Mouse (Mus musculus): ENCODE results near the gene Arf3. TPM values are rescaled to one million over a fixed set of nuclear protein-coding genes. Genes with fewer than 3 reads are reported as not detected.

The Arf3 gene
- polyA plus RNA-seq, 1 experiment from 2014 or later: 65.1 TPM

DNA sequence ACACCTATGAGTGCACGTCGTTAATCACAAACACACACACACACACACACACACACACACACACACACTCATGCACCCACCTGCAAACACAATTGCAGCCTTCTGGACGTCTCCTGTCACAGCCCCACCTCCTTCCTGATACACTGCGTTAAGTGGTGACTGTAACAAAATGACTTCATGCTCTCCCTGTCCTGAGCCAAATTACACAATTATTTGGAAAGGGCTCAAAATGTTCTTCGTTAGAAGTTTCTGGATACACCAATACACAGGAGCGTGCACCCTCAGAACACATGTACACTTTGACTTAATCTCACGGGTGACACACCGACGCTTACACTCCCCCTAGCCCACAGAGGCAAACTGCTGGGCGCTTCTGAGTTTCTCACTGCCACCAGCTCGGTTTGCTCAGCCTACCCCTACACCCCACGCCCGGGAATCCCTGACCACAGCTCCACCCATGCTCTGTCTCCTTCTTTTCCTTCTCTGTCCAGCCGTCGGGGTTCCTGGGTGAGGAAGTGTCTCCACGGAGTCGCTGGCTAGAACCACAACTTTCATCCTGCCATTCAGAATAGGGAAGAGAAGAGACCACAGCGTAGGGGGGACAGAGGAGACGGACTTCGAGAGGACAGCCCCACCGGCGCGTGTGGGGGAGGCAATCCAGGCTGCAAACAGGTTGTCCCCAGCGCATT is 26.1 kb upstream of the Arf3 start:
- no peak overlapping the region for H3K27ac ChIP-seq
- peak overlapping the region; percentile 21; the same call in 1 of the 2 replicates for H3K4me2 ChIP-seq (replicated peaks)
- peak overlapping the region; percentile 11; the same call in 1 of the 2 replicates for H3K4me3 ChIP-seq
- H3K9me3 ChIP-seq (replicated peaks): peaks cover 3% of the 10 kb centered on the region; the same call in 1 of the 2 replicates
- H3K4me1 ChIP-seq: peaks cover 31% of the 10 kb centered on the region
- WGBS: 11% methylated on average over 24 of the region's 24 CpGs
- no peaks in the 10 kb centered on the region for H3K36me3 ChIP-seq
- no peak for ATAC-seq (ENCODE audit: low FRiP score)
- H3K27me3 ChIP-seq: peaks cover 98% of the 10 kb centered on the region
- H3K9ac ChIP-seq: no peak overlapping the region

DNA sequence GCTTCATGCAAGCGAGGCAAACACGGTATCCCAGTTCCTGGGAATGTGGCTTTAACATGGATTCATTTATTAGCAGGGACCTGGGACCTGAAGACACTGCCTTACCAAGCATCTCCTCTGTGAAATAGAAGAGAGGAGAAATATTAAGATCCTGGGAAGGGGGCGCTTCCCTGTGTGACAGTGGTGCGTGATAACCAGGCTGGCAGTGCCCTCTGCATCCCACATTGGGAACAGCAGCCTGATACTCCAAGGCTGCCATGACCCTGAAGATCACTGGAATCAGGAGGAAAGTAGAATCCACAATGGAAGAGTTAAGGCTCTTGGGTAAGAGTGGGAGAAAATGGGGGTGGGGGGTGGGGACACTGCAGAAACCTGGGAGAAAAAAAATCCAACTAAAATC is 24.9 kb upstream of the Arf3 start:
- peaks cover 3% of the 10 kb centered on the region; the same call in 1 of the 2 replicates for H3K9me3 ChIP-seq (replicated peaks)
- H3K4me2 ChIP-seq (replicated peaks): no peak overlapping the region
- H3K36me3 ChIP-seq: no peaks in the 10 kb centered on the region
- H3K27me3 ChIP-seq: peaks cover 92% of the 10 kb centered on the region
- no peak overlapping the region for H3K4me3 ChIP-seq
- H3K27ac ChIP-seq: no peak overlapping the region
- ATAC-seq (ENCODE audit: low FRiP score): no peak
- H3K9ac ChIP-seq: no peak overlapping the region
- WGBS: 35% methylated on average over 4 of the region's 4 CpGs
- peaks cover 27% of the 10 kb centered on the region for H3K4me1 ChIP-seq

DNA sequence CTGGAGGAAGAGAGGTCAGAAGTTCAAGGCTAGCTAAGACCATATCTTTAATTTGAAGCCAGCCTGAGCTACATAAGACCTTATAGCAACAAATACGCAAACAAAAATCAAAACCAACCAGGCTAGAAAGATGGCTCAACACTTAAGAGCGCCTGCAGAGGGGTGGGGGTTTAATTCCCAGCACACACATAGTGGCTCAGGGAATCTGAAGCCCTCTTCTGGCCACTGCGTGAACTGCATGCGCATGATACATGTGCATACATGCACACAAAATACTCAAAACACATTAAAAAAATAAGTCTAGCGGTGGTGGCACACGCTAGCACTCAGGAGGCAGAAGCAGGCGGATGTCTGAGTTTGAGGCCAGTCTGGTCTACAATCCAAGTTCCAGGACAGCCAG is 22.7 kb upstream of the Arf3 start:
- H3K27me3 ChIP-seq: peaks cover 92% of the 10 kb centered on the region
- 37% methylated on average over 7 of the region's 7 CpGs for WGBS
- peaks cover 10% of the 10 kb centered on the region for H3K4me1 ChIP-seq
- H3K4me2 ChIP-seq (replicated peaks): no peak overlapping the region
- H3K27ac ChIP-seq: no peak overlapping the region
- no peak overlapping the region for H3K4me3 ChIP-seq
- H3K36me3 ChIP-seq: no peaks in the 10 kb centered on the region
- H3K9me3 ChIP-seq (replicated peaks): peaks cover 3% of the 10 kb centered on the region; the same call in 1 of the 2 replicates
- no peak overlapping the region for H3K9ac ChIP-seq
- no peak for ATAC-seq (ENCODE audit: low FRiP score)

GRCm38 (mm10) chr15:98781166-98781565 is 18.2 kb upstream of the Arf3 start:
- Histone ChIP-seq H3K9ac (no peak overlapping the region), H3K4me2 (replicated peaks) (no peak overlapping the region), H3K4me1 (peaks cover 30% of the 10 kb centered on the region), H3K27ac (no peak overlapping the region), H3K9me3 (replicated peaks) (peaks cover 3% of the 10 kb centered on the region; the same call in 1 of the 2 replicates), H3K4me3 (no peak overlapping the region), H3K36me3 (no peaks in the 10 kb centered on the region), H3K27me3 (peaks cover 92% of the 10 kb centered on the region)
- ATAC-seq (ENCODE audit: low FRiP score): no peak
- WGBS: 24% methylated on average over 6 of the region's 6 CpGs

- WGBS: 2% methylated on average over 13 of the region's 13 CpGs
Observed at GRCm38 (mm10) chr15:98780573-98780972, 17.6 kb upstream of the Arf3 start.

DNA sequence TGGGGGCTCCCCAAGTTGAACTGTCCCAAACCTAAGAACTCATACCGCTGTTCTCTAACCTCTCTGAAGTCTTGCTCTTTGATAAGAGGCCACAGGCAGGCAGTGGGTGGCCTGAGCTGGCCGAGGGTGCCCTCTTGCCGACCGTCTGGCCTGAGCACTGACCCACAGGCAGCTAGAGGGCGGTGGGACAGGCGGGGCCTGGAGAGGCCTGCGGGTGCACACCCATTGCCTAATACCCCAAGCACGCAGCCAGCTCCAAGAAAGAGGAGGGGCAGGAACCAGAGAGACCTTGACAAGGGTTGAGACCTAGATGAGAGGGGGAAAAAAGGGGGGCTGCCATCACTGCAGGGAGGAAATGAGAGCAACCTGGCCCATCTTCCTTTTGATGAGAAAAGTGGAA is 17.1 kb upstream of the Arf3 start:
- Histone ChIP-seq H3K4me1 (peaks cover 38% of the 10 kb centered on the region), H3K9me3 (replicated peaks) (no peaks in the 10 kb centered on the region), H3K27me3 (peaks cover 93% of the 10 kb centered on the region), H3K27ac (no peak overlapping the region), H3K9ac (no peak overlapping the region), H3K4me3 (no peak overlapping the region), H3K36me3 (no peaks in the 10 kb centered on the region), H3K4me2 (replicated peaks) (no peak overlapping the region)
- under 1% methylated on average over 8 of the region's 8 CpGs for WGBS
- ATAC-seq (ENCODE audit: low FRiP score): no peak

More at GRCm38 (mm10) chr15:98780573-98780972, 17.6 kb upstream of the Arf3 start:
- H3K27me3 ChIP-seq: peaks cover 93% of the 10 kb centered on the region
- no peak for ATAC-seq (ENCODE audit: low FRiP score)
- H3K9ac ChIP-seq: no peak overlapping the region
- no peaks in the 10 kb centered on the region for H3K9me3 ChIP-seq (replicated peaks)
- no peaks in the 10 kb centered on the region for H3K36me3 ChIP-seq
- no peak overlapping the region for H3K4me2 ChIP-seq (replicated peaks)
- H3K27ac ChIP-seq: no peak overlapping the region
- H3K4me3 ChIP-seq: no peak overlapping the region
- H3K4me1 ChIP-seq: peaks cover 36% of the 10 kb centered on the region

DNA sequence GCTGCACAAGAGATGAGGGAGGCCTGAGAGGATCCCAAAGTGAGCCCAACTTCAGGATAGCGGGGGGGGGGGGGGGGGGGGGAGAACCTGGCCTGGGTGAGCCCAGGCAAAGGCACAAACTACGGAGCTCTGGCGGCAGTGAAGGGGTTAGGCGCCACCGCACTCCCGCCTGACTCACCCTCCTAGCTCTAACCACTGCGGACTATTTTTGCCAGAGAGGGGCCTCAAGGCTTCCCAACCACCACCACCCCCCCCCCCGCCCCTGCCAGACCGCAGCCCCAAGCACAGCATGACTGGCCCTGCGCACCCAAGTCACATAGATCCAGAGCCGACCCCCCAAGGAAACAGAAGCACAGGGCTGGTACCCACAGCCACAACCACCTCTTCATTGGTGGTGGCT is 15.8 kb upstream of the Arf3 start:
- ATAC-seq (ENCODE audit: low FRiP score): no peak
- WGBS: 0% methylated on average over 9 of the region's 11 CpGs
- H3K27ac ChIP-seq: no peak overlapping the region
- no peak overlapping the region for H3K9ac ChIP-seq
- H3K4me3 ChIP-seq: no peak overlapping the region
- peaks cover 38% of the 10 kb centered on the region for H3K4me1 ChIP-seq
- no peaks in the 10 kb centered on the region for H3K36me3 ChIP-seq
- no peak overlapping the region for H3K4me2 ChIP-seq (replicated peaks)
- peaks cover 95% of the 10 kb centered on the region for H3K27me3 ChIP-seq
- no peaks in the 10 kb centered on the region for H3K9me3 ChIP-seq (replicated peaks)

DNA sequence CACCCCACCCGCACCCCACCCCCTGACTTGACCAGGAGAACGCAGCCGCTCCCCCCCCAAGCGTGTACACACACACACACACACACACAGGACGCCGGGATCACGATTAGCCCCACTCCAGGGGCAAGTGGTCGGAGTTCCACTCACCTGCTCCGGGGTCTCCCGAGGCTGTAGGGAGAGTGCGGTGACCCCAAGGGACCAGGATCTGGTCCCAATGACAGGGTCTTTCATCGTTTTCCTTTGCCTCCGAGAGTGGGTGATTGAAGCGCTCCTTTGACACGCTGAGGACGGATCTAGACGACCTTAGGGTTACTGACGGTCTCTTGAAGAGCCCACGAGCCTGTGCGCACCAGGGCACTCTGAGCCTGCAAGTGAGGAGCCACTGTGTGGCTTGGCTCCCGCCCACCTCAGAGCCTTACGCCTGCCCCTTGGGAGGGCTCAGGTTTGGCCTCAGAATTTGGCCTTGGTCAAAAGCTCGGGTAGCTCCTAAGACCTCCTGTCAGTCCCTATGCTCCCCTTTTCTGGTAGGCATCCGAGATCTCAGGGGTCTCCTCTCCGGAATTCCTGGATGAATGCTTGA is 15.3 kb upstream of the Arf3 start:
- H3K9me3 ChIP-seq (replicated peaks): no peaks in the 10 kb centered on the region
- H3K4me3 ChIP-seq: peak overlapping the region; percentile 22
- H3K36me3 ChIP-seq: no peaks in the 10 kb centered on the region
- no peak for ATAC-seq (ENCODE audit: low FRiP score)
- WGBS: under 1% methylated on average over 24 of the region's 25 CpGs
- H3K27ac ChIP-seq: no peak overlapping the region
- H3K4me2 ChIP-seq (replicated peaks): peak overlapping the region; percentile 37
- H3K27me3 ChIP-seq: peaks cover 100% of the 10 kb centered on the region
- H3K9ac ChIP-seq: no peak overlapping the region
- H3K4me1 ChIP-seq: peaks cover 38% of the 10 kb centered on the region

DNA sequence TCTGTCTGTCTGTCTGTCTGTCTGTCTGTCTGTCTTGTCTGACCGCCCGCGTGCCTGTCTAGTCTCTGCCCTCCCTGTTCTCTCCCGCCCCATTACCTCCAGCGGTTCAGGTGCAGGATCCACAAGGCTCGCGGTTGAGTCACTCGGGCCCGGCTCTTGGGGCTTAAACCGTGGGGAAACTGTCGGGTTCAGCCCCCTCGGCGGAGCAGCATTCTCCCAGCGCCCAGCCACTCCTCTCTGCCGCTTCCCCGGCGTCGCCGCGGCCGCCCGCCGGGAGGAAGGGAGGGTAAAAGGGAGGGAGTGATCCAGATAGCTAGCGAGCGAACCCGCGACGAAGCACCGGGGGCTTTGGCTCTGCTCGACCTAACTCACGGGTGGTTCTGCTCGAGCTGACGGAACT is 14.7 kb upstream of the Arf3 start, which contains the start of gene Wnt10b:
Wnt10b (minus strand) TSS at position 389 of the 400 bp plus-strand sequence.
- Histone ChIP-seq H3K9ac (no peak within 1 kb of the TSS), H3K27me3 (peaks cover 100% of the 10 kb centered on the region), H3K4me3 (peak within 1 kb of the TSS; percentile 22), H3K27ac (no peak within 1 kb of the TSS), H3K36me3 (no peaks in the 10 kb centered on the region), H3K4me2 (replicated peaks) (peak within 1 kb of the TSS; percentile 37), H3K4me1 (peaks cover 40% of the 10 kb centered on the region), H3K9me3 (replicated peaks) (no peaks in the 10 kb centered on the region)
- no peak for ATAC-seq (ENCODE audit: low FRiP score)
- under 1% methylated on average over 33 of the region's 33 CpGs for WGBS

- under 1% methylated on average over 19 of the region's 19 CpGs for WGBS
- Histone ChIP-seq H3K4me1 (peaks cover 46% of the 10 kb centered on the region), H3K9ac (0 out of 2 replicates have a peak overlapping the region, but pooled peaks have one; percentile 10), H3K4me2 (replicated peaks) (0 out of 2 replicates have a peak overlapping the region, but pooled peaks have one; percentile 46), H3K27ac (no peak overlapping the region), H3K4me3 (peak overlapping the region; percentile 19), H3K27me3 (peaks cover 100% of the 10 kb centered on the region), H3K36me3 (no peaks in the 10 kb centered on the region), H3K9me3 (replicated peaks) (no peaks in the 10 kb centered on the region)
- ATAC-seq (ENCODE audit: low FRiP score): 0 out of 2 replicates have a peak, but pooled peaks have one; percentile 17
Observed at GRCm38 (mm10) chr15:98777005-98777616, 14.1 kb upstream of the Arf3 start.

DNA sequence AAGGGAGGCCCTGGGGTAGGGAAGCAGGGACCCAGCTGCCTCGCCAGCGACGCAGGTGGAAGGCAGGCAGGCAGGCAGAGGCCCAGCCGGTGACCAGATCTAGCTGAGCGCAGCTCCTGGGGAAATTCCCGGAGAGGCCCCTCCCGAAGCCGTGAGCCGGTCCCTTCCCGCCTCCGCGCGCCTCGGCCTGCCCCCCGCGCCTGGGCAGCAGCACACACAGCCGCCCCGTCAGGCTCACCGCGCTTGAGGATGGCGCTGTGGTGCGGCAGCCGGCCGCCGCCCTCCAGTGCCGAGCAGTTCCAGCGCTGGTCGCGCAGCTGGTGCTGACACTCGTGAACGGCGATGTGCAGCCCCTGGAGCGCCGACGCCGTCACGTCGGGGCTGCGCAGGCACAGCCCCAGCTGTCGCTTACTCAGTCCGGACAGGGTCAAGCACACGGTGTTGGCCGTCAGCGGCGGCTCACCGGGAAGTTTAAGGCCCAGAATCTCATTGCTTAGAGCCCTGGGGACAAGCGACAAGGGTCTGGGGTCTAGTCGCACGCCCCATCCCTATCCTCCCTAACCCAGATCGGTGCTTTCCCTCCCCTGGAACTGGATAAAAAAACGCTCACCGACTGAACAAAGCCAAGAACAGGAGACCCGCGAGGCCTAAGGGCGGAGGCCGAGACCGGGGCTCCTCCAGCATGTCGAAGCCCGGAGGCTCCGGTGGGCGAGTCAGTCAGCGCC is 13.4 kb upstream of the Arf3 start:
- Histone ChIP-seq H3K4me3 (peak overlapping the region; percentile 19), H3K27me3 (peaks cover 100% of the 10 kb centered on the region), H3K36me3 (no peaks in the 10 kb centered on the region), H3K4me1 (peaks cover 46% of the 10 kb centered on the region), H3K9me3 (replicated peaks) (no peaks in the 10 kb centered on the region), H3K27ac (no peak overlapping the region), H3K4me2 (replicated peaks) (peak overlapping the region; percentile 46), H3K9ac (0 out of 2 replicates have a peak overlapping the region, but pooled peaks have one; percentile 10)
- ATAC-seq (ENCODE audit: low FRiP score): peak; percentile 56
- WGBS: 1% methylated on average over 62 of the region's 62 CpGs

GRCm38 (mm10) chr15:98775533-98775932 is 12.5 kb upstream of the Arf3 start:
- WGBS: 3% methylated on average over 5 of the region's 5 CpGs
- Histone ChIP-seq H3K4me1 (peaks cover 45% of the 10 kb centered on the region), H3K4me3 (no peak overlapping the region), H3K9me3 (replicated peaks) (no peaks in the 10 kb centered on the region), H3K36me3 (no peaks in the 10 kb centered on the region), H3K9ac (no peak overlapping the region), H3K27ac (no peak overlapping the region), H3K27me3 (peaks cover 100% of the 10 kb centered on the region), H3K4me2 (replicated peaks) (no peak overlapping the region)
- no peak for ATAC-seq (ENCODE audit: low FRiP score)
